Mouse (Mus musculus) fat pad, adult 2 months (tissue): Measurements from ENCODE around the gene Stim1.
"Not testable (repeated sequence)": the region's sequence is repeated elsewhere in the genome, so short reads cannot be mapped to it uniquely, and the experiment has no call there.

ENCODE experiments used
- DNase-seq: peaks from one replicate; pipeline ENCODE4 v3.0.0-alpha.2; 2011; ENCODE audit warnings: low read depth, low spot score; ENCODE audit errors: extremely low read depth

The Stim1 gene

GRCm38 (mm10) chr7:102349236-102349635 is 81.6 kb downstream of the Stim1 start:
- no peak for DNase-seq

- DNase-seq, result no peak
Measured at GRCm38 (mm10) chr7:102353420-102353819, 85.8 kb downstream of the Stim1 start.

DNA sequence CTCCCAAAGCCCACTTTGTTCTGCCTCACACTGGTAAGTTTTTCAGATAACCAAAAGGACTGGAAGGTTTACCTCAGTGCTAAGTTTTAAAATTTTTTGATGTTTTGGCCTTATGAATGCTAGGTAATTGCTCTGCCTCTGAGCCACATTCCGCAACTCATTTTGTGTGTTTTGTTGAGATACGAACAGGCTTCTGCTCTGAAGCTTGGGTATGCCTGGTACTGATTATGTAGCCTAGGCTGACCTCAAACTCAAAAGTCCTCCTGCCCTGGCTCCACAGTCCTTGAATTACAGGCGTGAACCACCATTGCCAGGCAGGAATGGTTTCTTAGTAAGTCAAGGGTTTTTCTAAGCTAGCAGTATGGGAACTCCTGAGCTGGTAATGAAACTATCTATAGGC is 90.5 kb downstream of the Stim1 start:
- DNase-seq, result no peak

GRCm38 (mm10) chr7:102361297-102361696 is 93.7 kb downstream of the Stim1 start:
- DNase-seq, result no peak

DNA sequence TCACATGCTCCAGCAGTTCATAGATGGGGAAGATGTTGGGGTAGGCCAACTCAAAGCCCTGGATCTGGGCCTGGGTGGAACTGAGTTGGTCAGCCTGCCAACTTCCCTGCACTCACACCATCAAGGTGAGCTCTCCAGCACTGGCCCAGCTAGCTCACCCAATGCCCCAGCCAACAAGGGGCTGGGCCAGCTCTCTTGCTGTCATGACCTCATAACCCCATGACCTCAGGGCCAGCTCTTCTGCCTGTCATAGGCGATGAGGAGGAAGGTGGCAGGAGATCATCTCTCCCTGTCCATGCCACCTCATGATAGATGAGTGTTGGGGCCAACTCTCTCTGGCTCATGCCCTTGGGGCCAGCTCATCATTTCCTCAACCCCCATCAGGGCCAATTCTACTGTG is 96.2 kb downstream of the Stim1 start:
- DNase-seq, result no peak

DNA sequence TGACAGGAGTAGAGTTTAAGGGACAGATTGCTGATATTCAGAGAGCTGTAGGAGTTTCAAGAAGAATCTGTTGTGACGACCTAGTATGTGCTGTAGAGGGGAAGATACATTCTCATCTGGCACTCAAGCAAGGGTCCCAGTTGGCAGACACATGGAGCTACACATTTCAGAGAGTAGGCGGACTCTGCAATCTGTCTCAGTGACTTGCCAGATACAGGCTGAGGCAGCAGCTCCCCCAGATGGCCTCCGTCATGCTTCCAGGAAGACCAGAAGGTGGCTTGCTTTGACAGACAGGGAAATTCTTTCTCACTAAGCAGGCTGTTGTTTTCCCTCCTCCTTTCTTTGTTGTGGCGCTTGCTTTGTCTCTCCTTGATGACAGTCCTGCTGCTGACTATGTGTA is 102.1 kb downstream of the Stim1 start:
- no peak for DNase-seq

DNA sequence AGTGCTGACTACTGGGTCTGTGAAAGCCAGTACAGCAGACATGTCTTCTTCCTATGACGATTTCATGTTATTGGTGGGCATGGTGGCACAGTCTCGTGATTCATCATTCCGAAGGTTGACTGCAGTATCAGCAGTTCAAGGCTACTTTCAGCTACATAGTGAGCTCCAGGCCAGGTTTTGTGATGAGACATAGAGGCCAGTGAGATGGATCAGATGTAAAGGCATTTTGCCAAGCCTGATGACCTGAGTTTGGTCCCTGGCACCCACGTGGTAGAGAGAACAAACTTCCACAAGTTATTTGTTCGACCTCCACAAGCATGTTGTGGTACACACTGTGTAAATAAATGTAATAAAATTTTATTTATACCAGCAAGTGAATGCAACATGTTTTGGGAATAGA is 102.9 kb downstream of the Stim1 start:
- DNase-seq, result no peak

DNA sequence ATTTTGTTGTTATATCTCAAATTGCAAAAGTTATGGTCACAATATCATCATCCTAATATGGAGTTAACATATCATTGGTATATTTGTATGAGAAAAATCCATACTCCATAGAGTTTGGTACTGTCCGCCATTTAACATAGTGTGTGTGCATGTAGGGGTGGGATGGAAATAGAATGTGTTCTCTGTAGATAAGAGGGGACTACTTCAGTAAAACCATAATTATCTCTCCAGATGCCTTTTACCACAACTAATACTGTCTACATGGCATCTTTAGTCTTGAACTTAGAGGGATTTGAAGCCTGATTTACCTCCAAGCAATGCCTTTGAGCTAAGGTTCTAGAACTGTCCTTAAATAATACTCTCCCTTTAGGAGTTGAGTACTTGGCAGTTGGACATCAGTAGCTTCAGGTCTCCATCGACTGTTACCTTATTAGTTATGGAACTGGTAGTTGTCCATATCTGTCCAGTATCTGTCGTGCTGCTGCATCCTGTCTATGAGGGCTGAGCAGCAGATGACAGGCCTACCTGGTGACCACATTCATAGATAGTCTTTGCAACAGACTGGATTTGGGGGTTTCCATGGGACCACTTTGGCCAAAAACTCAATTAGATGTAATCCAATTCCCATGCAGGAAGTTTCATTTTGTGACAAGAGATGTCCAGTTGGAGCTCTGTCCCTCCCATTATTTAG is 105.9 kb downstream of the Stim1 start:
- no peak for DNase-seq

- no peak for DNase-seq
Measured at GRCm38 (mm10) chr7:102383221-102383620, 115.6 kb downstream of the Stim1 start.

DNA sequence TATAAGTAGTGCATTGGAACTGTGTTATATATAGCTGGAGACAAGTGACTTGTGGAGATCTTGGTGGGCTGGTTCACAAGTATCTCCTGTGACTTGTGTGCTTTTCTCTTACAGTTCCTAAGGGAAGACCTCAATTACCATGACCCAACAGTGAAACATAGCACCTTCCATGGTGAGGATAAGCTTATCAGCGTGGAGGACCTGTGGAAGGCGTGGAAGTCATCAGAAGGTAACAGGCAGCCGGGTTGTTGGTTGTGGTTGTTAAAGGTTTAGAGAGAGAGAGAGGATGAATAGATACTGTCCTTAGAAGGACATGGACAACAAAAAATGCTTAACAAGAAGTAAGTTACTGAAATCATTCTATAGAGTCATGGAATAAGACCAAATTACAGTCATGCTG is 118.4 kb downstream of the Stim1 start:
- no peak for DNase-seq

DNA sequence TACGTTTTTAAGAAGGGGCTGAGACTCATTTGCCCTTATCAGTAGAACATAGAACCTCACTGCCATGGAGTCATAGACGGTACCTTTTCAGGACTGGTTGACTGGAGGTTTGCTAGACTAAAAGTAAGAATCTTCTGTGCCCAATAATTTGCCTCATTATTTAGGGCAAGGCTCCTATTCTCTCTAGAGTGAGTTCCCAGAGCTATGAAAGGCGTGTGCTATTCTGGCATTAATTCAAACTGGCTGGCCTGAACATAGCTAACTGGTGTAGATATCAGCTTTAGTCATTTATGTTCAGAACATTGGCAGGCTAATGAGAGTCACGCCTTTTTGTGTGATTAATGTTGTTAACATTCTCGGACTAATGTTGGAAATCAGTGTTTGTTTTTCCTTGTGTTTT is 121.5 kb downstream of the Stim1 start:
- peak; percentile 8 for DNase-seq

- DNase-seq, result no peak
Measured at GRCm38 (mm10) chr7:102393898-102394297, 126.3 kb downstream of the Stim1 start.

DNA sequence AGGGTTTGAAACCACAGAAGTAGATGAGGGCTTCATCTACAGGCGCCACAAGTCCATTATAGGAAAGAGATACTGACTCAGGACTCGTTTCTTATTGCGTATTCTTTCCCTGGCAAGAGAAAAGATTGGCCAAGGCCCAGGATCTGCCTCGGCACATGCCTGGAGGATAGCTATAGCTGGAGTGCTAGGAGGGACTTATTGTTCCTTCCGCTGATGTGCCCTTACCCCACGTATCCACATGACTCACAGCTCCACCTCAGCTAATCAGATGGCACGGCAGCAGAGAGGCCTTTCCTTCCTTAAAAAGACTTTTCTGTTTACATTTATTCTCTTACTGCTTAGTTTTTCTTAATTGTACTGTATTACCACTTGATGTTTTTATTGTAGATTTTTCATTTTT is 128.3 kb downstream of the Stim1 start:
- peak; percentile 55 for DNase-seq

GRCm38 (mm10) chr7:102396331-102396730 is 128.7 kb downstream of the Stim1 start:
- DNase-seq, result no peak

DNA sequence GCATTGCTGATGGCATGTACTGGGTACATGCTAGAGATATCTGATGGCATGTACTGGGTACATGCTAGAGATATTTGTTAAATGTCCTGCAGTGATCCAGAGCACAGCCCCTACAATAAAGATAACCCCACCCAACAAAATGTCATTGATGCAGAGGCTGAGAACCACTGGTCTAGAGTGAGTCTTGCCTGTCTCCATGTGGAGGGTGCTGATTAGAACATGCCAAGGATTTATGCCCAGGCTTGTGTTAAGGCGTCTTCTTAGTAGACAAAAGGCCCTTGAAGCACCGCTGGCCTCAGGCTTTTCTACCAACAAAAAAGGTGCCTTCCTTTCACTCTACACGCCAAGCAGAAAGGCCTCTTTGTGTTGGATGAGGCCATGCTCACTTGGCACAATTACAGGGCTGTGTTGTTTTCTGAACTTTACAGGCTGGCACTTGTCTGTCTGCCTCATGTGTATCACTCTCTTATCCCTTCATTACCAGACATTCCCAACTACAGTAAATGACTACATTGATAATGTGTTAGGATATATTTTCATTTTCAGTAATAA is 131.7 kb downstream of the Stim1 start:
- DNase-seq, result peak; percentile 86

DNA sequence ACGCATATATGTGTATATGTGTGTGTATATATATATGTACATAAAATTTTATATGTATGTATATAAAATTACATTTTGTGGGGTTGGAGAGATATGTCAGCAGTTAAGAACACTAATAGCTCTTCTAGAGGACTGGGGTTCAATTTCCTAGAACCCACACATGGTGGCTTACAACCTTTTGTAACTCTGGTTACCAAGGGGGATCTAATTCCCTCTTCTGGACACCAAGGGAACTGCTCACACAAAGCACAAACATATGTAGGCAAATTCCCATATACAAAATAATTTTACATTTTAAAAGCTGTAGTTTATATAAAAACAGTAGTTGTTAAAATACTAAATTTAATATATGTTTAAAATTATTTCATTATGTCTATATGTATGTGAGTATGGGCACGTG is 136.5 kb downstream of the Stim1 start:
- DNase-seq, result no peak

DNA sequence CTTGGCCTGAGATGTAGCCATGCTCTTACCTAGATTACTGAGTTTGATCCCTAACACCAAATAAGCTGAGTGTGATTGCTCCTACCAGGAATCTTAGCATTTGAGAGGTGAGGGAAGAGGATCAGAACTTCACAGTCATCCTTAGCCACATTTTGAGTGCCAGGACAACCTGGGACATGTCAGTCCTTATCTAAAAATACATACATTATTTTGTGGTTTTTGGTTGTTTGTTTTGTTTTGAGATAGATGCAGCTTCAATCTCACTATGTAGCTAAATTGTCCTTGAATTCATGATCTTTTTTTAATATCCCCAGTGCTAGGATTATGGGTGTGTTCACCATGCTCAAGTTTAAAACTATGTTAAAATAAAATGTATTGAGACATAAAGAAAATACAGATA is 139.8 kb downstream of the Stim1 start:
- DNase-seq, result no peak

DNA sequence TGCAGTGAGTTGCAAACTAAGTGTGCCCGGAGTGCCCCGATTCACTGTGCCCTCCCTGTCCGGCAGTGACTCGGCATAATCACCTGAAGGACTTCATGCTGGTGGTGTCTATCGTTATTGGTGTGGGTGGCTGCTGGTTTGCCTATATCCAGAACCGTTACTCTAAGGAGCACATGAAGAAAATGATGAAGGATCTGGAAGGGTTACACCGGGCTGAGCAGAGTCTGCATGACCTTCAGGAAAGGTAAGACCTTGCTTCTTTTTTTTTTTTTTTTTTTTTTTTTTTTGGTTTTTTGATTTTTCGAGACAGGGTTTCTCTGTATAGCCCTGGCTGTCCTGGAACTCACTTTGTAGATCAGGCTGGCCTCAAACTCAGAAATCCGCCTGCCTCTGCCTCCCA is 147.7 kb downstream of the Stim1 start:
- DNase-seq, result not testable (repeated sequence)

DNA sequence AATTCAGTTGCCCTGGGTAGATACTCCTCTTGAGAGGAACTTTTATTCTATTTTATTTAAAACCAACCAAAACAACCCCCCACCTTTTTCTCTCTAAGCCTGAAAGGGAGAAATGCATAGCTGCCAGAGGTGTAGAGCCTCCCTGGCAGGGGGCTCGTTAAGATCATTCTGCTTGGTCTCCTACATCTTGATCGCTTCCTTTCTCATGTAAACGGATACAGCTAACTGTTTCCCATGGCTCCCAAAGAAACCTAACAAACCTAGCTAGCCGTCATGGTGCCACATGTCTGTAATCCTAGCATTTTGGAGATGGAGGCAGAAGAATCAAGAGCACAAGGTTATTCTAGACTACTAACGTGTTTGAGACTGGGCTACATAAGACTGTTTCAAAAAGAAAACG is 148.2 kb downstream of the Stim1 start:
- DNase-seq, result no peak

- DNase-seq, result no peak
Measured at GRCm38 (mm10) chr7:102417398-102417797, 149.8 kb downstream of the Stim1 start.

DNA sequence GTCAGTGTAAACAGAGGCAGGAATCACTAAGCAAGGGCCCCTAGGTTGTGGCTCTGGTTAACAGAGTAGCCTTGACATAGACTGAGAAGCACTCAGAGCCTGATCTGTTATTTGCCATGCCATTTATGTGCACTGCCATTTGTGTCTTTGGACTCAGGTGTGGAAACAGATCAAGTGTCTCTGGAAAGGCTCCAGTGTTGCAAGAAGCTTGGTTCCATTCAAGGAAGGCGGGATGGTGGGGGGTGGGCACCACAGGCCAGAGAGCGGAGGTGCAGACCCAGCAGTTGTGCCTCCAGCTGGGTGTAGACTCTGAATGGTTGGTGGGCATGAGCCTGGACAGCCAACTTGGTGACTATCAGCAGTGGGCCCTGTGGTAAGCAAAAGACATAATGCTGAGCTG is 154.4 kb downstream of the Stim1 start:
- DNase-seq, result no peak

- no peak for DNase-seq
Measured at GRCm38 (mm10) chr7:102425933-102426685, 158.5 kb downstream of the Stim1 start.
